Mouse (Mus musculus) MEL (cell line): ENCODE results near the gene Padi4.

ENCODE experiments used
- CHD2 ChIP-seq: IDR thresholded peaks from 2 replicates; pipeline ENCODE4 v1.6.1; 2011; ENCODE audit warnings: low read length, improper control_type of control experiment
- CTCF ChIP-seq, 3 experiments: IDR thresholded peaks in 2 of 3; conservative IDR thresholded peaks in 1 of 3; 2 replicates each; pipeline ENCODE4 v1.5.1; 2011 to 2012; ENCODE audit warnings: low read length in 3 of 3, low read depth in 2 of 3, mild to moderate bottlenecking in 2 of 3, improper control_type of control experiment in 1 of 3, inconsistent platforms in 1 of 3, mixed read lengths in 1 of 3, moderate library complexity in 1 of 3; ENCODE audit not compliant: control insufficient read depth in 1 of 3, insufficient read depth in 1 of 3, poor library complexity in 1 of 3, severe bottlenecking in 1 of 3
- EP300 ChIP-seq, 2 experiments: IDR thresholded peaks; 2 replicates each; pipeline ENCODE4 v1.6.1; 2011; ENCODE audit warnings: improper control_type of control experiment in 2 of 2, low read length in 2 of 2, low read depth in 1 of 2, mild to moderate bottlenecking in 1 of 2
- GABPA ChIP-seq: IDR thresholded peaks from 2 replicates; pipeline ENCODE4 v1.6.1; 2012; ENCODE audit warnings: low read depth, mild to moderate bottlenecking, inconsistent platforms, low read length, improper control_type of control experiment, moderate library complexity
- GATA1 ChIP-seq: IDR thresholded peaks from 2 replicates; pipeline ENCODE4 v1.6.1; 2011; ENCODE audit warnings: low read depth, low read length, improper control_type of control experiment
- JUND ChIP-seq: IDR thresholded peaks from 2 replicates; pipeline ENCODE4 v1.6.1; 2011; ENCODE audit warnings: low read depth, mild to moderate bottlenecking, improper control_type of control experiment, low read length
- MAX ChIP-seq: IDR thresholded peaks from 2 replicates; pipeline ENCODE4 v1.6.1; 2011; ENCODE audit warnings: low read length, improper control_type of control experiment
- POLR2A ChIP-seq, 2 experiments: IDR thresholded peaks; 2 replicates each; pipeline ENCODE4 v1.6.1; 2011 to 2012; ENCODE audit warnings: low read length in 2 of 2, mild to moderate bottlenecking in 2 of 2, control low read depth in 1 of 2, improper control_type of control experiment in 1 of 2, low read depth in 1 of 2, moderate library complexity in 1 of 2; ENCODE audit not compliant: control insufficient read depth in 1 of 2, insufficient read depth in 1 of 2, poor library complexity in 1 of 2
- ZNF384 ChIP-seq: IDR thresholded peaks from 2 replicates; pipeline ENCODE4 v1.6.1; 2012; ENCODE audit warnings: low read depth, mild to moderate bottlenecking, inconsistent platforms, low read length, improper control_type of control experiment

DNA sequence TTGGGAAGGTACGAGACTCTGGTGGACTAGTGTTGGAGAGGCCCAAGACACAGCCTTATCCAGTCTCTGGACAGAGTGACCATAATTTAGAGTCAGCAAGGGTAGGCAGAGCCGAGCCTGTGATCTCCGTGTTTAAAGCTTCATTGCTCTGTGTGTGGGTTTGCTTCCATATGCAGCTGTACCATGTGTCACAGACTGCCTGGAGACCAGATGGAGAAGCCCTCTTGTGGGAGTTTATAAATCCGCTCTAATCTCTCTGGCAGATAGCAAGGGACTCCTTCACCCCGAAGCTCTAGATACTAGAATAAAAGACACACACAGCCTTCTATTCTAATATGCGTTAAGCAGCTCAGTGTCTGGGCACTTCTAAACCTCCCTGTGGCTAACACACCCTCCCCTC is 49.3 kb downstream of the Padi4 start:
- TF ChIP-seq GATA1 (no peak), POLR2A (IDR thresholded peaks at IDR 0.05; ENCODE audit: control insufficient read depth in 1 of 2, insufficient read depth in 1 of 2, low read depth in 1 of 2, low read length in 2 of 2, poor library complexity in 1 of 2) (no peak), ZNF384 (no peak), EP300 (IDR thresholded peaks at IDR 0.05; ENCODE audit: low read depth in 1 of 2, low read length in 2 of 2) (no peak), CTCF (IDR thresholded peaks at IDR 0.05 in 2 of 3, conservative IDR thresholded peaks at IDR 0.05 in 1 of 3; ENCODE audit: control insufficient read depth in 1 of 3, insufficient read depth in 1 of 3, low read depth in 2 of 3, low read length in 3 of 3, poor library complexity in 1 of 3, severe bottlenecking in 1 of 3) (no peak), MAX (no peak), JUND (no peak), GABPA (no peak), CHD2 (no peak)
